Mouse (Mus musculus): ENCODE data around the gene Aldh8a1. TPM values are rescaled to one million over a fixed set of nuclear protein-coding genes. Genes with fewer than 3 reads are reported as not detected.

Aldh8a1 gene
- polyA plus RNA-seq, 1 experiment = not detected

GRCm38 (mm10) chr10:21342331-21343005 is 34.6 kb upstream of the Aldh8a1 start:
- Histone ChIP-seq H3K4me1 (ENCODE audit: control insufficient read depth, insufficient read depth, insufficient read length, low read length) (no peaks in the 10 kb centered on the region), H3K36me3 (ENCODE audit: control insufficient read depth, insufficient read depth, low read length) (peaks cover 43% of the 10 kb centered on the region), H3K4me3 (ENCODE audit: low read depth, low read length) (no peak overlapping the region), H3K27me3 (ENCODE audit: control insufficient read depth, insufficient read depth, low read length) (no peaks in the 10 kb centered on the region), H3K27ac (ENCODE audit: insufficient read depth, low read depth, low read length) (no peak overlapping the region)
- TF ChIP-seq CTCF (IDR thresholded peaks at IDR 0.05; ENCODE audit: extremely low read depth, insufficient read length, insufficient replicate concordance, low read depth, low read length) (no peak), POLR2A (IDR thresholded peaks at IDR 0.05; ENCODE audit: low read depth, low read length) (no peak)
- 92% methylated on average over 11 of the region's 11 CpGs for WGBS

- Histone ChIP-seq H3K4me1 (ENCODE audit: control insufficient read depth, insufficient read depth, insufficient read length, low read length) (no peaks in the 10 kb centered on the region), H3K4me3 (ENCODE audit: low read depth, low read length) (no peak overlapping the region), H3K27ac (ENCODE audit: insufficient read depth, low read depth, low read length) (no peak overlapping the region), H3K27me3 (ENCODE audit: control insufficient read depth, insufficient read depth, low read length) (no peaks in the 10 kb centered on the region), H3K36me3 (ENCODE audit: control insufficient read depth, insufficient read depth, low read length) (peaks cover 34% of the 10 kb centered on the region)
- TF ChIP-seq CTCF (IDR thresholded peaks at IDR 0.05; ENCODE audit: extremely low read depth, insufficient read length, insufficient replicate concordance, low read depth, low read length) = no peak
- TF ChIP-seq POLR2A (IDR thresholded peaks at IDR 0.05; ENCODE audit: low read depth, low read length) = no peak
- WGBS = 91% methylated on average over 4 of the region's 4 CpGs
Measured at GRCm38 (mm10) chr10:21347332-21347731, 29.8 kb upstream of the Aldh8a1 start.

- H3K4me1 ChIP-seq (ENCODE audit: control insufficient read depth, insufficient read depth, insufficient read length, low read length) = no peaks in the 10 kb centered on the region
- H3K27ac ChIP-seq (ENCODE audit: insufficient read depth, low read depth, low read length) = no peak overlapping the region
- TF ChIP-seq CTCF (IDR thresholded peaks at IDR 0.05; ENCODE audit: extremely low read depth, insufficient read length, insufficient replicate concordance, low read depth, low read length) (no peak), POLR2A (IDR thresholded peaks at IDR 0.05; ENCODE audit: low read depth, low read length) (no peak)
- 92% methylated on average over 5 of the region's 5 CpGs for WGBS
- H3K27me3 ChIP-seq (ENCODE audit: control insufficient read depth, insufficient read depth, low read length) = no peaks in the 10 kb centered on the region
- H3K36me3 ChIP-seq (ENCODE audit: control insufficient read depth, insufficient read depth, low read length) = peaks cover 41% of the 10 kb centered on the region
- H3K4me3 ChIP-seq (ENCODE audit: low read depth, low read length) = no peak overlapping the region
Measured at GRCm38 (mm10) chr10:21349449-21349848, 27.6 kb upstream of the Aldh8a1 start.

- 97% methylated on average over 2 of the region's 2 CpGs for WGBS
- TF ChIP-seq CTCF (IDR thresholded peaks at IDR 0.05; ENCODE audit: extremely low read depth, insufficient read length, insufficient replicate concordance, low read depth, low read length) (no peak), POLR2A (IDR thresholded peaks at IDR 0.05; ENCODE audit: low read depth, low read length) (no peak)
- Histone ChIP-seq H3K27me3 (ENCODE audit: control insufficient read depth, insufficient read depth, low read length) (no peaks in the 10 kb centered on the region), H3K36me3 (ENCODE audit: control insufficient read depth, insufficient read depth, low read length) (peaks cover 45% of the 10 kb centered on the region), H3K27ac (ENCODE audit: insufficient read depth, low read depth, low read length) (no peak overlapping the region), H3K4me3 (ENCODE audit: low read depth, low read length) (no peak overlapping the region), H3K4me1 (ENCODE audit: control insufficient read depth, insufficient read depth, insufficient read length, low read length) (no peaks in the 10 kb centered on the region)
Measured at GRCm38 (mm10) chr10:21349946-21350345, 27.1 kb upstream of the Aldh8a1 start.

- Histone ChIP-seq H3K4me3 (ENCODE audit: low read depth, low read length) (no peak overlapping the region), H3K27ac (ENCODE audit: insufficient read depth, low read depth, low read length) (no peak overlapping the region), H3K36me3 (ENCODE audit: control insufficient read depth, insufficient read depth, low read length) (peaks cover 41% of the 10 kb centered on the region), H3K27me3 (ENCODE audit: control insufficient read depth, insufficient read depth, low read length) (no peaks in the 10 kb centered on the region), H3K4me1 (ENCODE audit: control insufficient read depth, insufficient read depth, insufficient read length, low read length) (no peaks in the 10 kb centered on the region)
- TF ChIP-seq CTCF (IDR thresholded peaks at IDR 0.05; ENCODE audit: extremely low read depth, insufficient read length, insufficient replicate concordance, low read depth, low read length) (no peak), POLR2A (IDR thresholded peaks at IDR 0.05; ENCODE audit: low read depth, low read length) (no peak)
- WGBS = 89% methylated on average over 11 of the region's 11 CpGs
Measured at GRCm38 (mm10) chr10:21350531-21351515, 26.3 kb upstream of the Aldh8a1 start.

GRCm38 (mm10) chr10:21351766-21352165 is 25.3 kb upstream of the Aldh8a1 start:
- H3K4me3 ChIP-seq (ENCODE audit: low read depth, low read length) = no peak overlapping the region
- TF ChIP-seq CTCF (IDR thresholded peaks at IDR 0.05; ENCODE audit: extremely low read depth, insufficient read length, insufficient replicate concordance, low read depth, low read length) (no peak), POLR2A (IDR thresholded peaks at IDR 0.05; ENCODE audit: low read depth, low read length) (no peak)
- no peaks in the 10 kb centered on the region for H3K27me3 ChIP-seq (ENCODE audit: control insufficient read depth, insufficient read depth, low read length)
- H3K27ac ChIP-seq (ENCODE audit: insufficient read depth, low read depth, low read length) = no peak overlapping the region
- WGBS = 94% methylated on average over 12 of the region's 12 CpGs
- H3K4me1 ChIP-seq (ENCODE audit: control insufficient read depth, insufficient read depth, insufficient read length, low read length) = no peaks in the 10 kb centered on the region
- peaks cover 45% of the 10 kb centered on the region for H3K36me3 ChIP-seq (ENCODE audit: control insufficient read depth, insufficient read depth, low read length)

- WGBS = 77% methylated on average over 5 of the region's 5 CpGs
- no peak overlapping the region for H3K27ac ChIP-seq (ENCODE audit: insufficient read depth, low read depth, low read length)
- no peaks in the 10 kb centered on the region for H3K4me1 ChIP-seq (ENCODE audit: control insufficient read depth, insufficient read depth, insufficient read length, low read length)
- H3K36me3 ChIP-seq (ENCODE audit: control insufficient read depth, insufficient read depth, low read length) = peaks cover 47% of the 10 kb centered on the region
- TF ChIP-seq CTCF (IDR thresholded peaks at IDR 0.05; ENCODE audit: extremely low read depth, insufficient read length, insufficient replicate concordance, low read depth, low read length) = no peak
- TF ChIP-seq POLR2A (IDR thresholded peaks at IDR 0.05; ENCODE audit: low read depth, low read length) = no peak
- no peaks in the 10 kb centered on the region for H3K27me3 ChIP-seq (ENCODE audit: control insufficient read depth, insufficient read depth, low read length)
- H3K4me3 ChIP-seq (ENCODE audit: low read depth, low read length) = no peak overlapping the region
Measured at GRCm38 (mm10) chr10:21353890-21354289, 23.2 kb upstream of the Aldh8a1 start.

Data from small intestine, adult 2 months (tissue).